Mouse (Mus musculus): ENCODE measurements at regions not wholly inside any gene's neighbourhood (a gene's known extent, or its start where the extent isn't known, plus 50 kb on each side); places are given as distances from the start of the nearest gene placed in this dataset.

DNA sequence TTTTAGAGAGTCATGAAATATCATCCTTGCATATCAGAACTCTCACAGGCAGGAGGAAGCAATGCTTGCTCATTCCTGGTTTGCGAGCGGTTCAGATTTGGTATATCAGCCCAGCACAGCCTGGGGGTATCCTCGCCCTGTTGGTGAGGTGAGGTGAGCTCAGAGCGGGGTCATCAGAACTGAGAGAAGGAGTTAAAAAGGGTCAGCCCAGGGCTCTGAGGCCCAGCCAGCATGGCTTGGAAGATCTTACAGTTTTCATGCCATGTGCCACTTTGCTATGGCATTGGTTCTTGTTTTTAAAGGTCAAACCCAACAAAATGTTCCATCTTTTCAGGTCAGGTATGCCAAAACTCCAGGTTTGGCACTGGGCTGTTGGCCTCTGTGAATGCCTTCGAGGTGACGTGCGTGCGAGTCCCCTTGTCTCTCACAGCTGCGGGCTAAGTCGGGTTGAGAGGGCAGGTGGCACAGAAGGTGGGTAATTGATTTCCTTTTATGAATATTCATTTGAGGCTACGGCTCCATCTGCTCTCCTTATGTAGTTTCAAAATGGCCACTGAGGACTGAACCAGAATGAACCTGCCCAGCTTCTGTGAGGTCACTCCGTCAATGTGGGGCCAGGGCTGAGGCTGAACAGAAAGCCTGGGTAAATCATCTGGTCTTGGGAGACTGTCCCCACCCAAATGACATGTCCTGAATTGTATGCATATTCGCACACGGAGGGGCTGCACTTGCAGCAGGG, 86.3 kb downstream of the Hhipl2 start:
- DNase-seq (ENCODE audit: low spot score in 2 of 2), result no peak

DNA sequence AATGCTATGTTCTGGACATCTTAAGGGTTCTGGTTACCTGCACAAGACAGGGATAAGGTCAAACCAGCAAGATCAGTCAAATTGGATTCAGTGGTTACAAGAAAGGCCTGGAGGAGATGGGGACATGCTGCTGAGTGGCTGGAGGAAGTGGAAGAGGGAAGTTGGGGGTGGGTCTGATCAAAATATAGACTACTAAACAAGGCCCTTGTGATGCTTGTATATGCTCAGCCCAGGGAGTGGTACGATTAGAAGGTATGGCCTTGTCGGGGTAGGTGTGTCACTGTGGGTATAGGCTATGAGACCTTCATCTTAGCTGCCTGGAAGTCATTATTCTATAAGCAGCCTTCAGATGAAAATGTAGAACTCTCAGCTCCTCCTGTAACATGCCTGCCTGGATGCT, 89.9 kb downstream of the Hhipl2 start:
- no peak for DNase-seq (ENCODE audit: low spot score in 2 of 2)

DNA sequence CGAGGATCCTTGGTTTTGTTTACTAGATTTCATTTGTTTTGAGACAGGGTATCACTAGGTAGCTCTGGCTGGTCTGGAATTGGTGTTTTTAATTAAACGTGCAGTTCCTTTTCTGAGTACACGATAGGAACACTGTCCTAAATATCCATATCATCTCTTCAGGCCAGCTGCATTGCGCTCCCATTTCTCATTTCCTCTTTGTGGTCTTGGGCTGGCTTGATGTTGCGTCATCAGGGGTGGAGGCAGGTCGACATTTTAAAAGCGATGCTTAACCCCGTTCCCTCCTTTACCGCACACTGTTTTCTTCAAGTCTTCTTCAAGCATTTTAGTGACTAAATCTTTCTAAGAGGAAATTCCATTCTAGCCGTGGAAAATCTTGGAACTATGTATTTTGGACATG, 92.7 kb downstream of the Hhipl2 start:
- DNase-seq (ENCODE audit: low spot score in 2 of 2), result no peak

DNA sequence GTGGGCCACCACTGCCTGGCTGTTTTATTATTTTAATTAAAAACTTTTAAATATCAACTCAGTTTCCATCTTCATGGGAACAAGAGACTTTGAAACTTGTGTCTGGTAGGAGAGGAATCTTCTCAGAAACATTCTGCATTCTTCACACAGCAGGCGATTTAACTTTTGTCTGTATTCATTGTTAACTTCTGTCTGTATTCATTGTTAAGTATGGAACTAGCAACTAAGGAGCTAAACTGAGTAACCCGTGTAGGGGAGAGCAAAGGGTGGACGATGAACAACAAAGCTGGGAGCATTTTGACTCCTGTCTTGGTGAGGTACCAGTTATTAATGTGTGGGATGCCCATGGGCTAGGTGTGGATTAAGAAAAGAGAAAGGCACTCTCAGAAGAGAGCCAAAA, 95.9 kb downstream of the Hhipl2 start:
- DNase-seq (ENCODE audit: low spot score in 2 of 2), result no peak

DNA sequence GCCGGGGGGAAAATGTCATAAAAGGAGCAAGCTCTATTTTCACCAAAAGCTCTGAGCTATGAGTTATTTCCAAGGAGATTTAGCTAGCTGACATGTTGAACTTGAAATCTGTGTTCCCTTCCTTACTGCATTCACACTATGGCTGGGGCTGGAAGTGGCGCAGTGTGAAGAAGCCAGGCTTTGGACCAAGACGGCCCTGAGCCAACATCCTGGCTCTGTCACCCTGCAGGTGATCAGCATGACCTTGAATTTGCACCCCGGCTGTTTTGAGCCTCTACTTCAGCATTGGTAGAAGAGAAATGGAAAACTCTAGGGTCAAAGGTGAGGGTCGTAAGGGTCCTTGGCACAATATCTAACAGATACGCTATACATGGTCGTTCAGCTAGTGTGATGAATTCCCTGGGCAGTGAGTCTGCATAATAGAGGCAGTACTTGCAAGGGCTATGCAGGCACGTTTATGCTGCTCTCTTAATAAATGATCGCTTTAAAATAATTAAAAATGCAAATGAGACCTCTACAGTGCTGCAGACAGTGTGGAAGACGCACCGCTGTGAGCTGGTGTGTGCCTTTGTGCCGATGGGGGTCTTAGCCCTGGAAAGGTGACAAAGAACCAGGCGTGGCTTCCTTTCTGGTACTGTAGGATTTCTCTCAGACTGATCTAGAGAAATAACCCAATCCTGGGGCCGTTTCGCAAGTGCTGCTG, 96.4 kb downstream of the Hhipl2 start:
- DNase-seq (ENCODE audit: low spot score in 2 of 2), result no peak

DNA sequence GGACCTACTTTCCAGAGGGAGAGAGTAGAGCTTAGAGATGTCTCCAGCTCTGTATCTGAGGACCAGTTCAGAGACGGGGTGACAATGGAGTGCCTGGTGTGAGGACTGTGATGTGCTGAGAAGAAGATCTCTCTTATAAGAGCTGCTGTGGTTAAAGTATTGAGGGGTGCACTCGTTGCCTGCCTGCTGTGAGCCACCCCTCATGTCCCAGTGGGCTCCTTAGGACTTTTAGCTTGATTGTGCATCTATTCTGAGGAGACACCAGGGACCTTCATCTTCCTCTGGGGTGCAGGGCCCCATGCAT, 96.9 kb downstream of the Hhipl2 start:
- no peak for DNase-seq (ENCODE audit: low spot score in 2 of 2)

DNA sequence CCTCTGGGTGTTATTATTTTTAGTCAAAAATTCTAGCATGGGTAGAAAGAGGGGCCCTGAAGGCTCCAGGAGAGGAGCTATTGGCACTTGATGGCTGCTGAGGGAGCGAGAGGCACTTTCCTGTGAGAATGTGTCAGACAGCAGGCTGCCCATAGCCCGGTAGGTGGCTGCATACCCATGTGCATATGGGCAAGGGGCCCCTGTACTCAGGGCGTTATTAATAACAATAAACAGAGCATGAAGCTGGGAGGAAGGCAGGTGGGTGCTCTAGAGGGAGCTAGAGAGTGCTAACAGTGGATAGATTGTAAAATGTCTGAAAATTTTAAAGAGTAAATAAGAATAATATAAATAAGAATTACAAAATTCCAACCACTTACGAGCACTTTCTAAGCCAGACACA, 98.2 kb downstream of the Hhipl2 start:
- no peak for DNase-seq (ENCODE audit: low spot score in 2 of 2)

DNA sequence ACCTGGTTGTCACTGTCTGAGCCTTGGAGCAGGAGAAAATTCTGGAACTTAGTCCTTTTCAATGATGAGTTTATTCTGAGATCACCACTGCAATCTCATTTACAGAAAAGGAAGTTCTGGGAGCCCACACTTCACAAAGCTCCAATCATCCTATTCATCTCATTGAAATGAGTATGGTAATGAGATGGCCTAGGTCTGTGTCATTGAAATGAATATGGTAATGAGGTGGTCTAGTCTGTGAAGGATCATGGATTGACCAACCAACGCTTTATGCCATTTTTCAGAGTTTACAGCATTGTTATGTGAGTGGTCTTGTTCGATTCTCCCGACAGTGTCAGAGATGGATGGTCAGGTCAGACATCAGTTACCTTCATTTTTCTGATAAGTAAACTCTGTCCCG, 99.2 kb downstream of the Hhipl2 start:
- DNase-seq (ENCODE audit: low spot score in 2 of 2), result no peak

DNA sequence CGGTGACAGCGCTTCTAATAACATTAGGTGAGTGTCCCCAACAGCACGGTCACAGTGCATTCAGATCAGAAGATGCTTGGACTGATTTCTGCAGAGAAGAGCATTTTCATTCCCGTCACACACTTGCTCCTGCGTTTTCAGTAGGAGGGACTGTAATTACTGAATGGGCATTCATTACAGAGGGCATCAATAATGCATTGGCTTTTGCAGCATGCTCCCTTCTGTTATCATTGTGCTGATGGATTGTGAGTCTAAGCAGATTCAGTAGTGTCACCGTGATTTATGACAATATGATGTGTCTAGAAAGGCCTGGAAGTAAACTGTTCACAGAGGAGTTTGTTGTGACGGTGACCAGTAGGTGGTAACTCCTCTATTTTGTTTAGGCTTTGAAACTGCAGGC, 103.6 kb downstream of the Hhipl2 start:
- DNase-seq (ENCODE audit: low spot score in 2 of 2), result no peak

DNA sequence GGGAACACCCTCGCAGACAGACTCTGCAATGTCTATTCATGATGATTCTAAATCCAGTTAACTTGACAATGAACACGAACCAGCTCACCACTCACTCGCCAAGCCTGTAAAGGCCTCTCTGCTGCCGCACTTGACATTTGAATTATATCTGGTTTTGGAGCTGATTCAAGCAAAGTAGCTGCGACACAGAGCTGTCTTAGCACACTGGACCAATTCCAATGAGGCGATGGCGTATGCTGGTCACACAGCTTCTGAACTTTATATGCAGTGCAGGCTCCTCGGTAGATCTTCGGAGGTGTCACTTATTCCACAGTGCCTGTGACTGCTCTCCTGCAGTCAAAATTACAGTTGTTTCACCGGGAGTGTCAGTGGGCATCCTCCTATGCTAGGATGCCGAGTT, 115.4 kb downstream of the Hhipl2 start:
- DNase-seq (ENCODE audit: low spot score in 2 of 2), result peak in 1 of 2 experiments; percentile 6

DNA sequence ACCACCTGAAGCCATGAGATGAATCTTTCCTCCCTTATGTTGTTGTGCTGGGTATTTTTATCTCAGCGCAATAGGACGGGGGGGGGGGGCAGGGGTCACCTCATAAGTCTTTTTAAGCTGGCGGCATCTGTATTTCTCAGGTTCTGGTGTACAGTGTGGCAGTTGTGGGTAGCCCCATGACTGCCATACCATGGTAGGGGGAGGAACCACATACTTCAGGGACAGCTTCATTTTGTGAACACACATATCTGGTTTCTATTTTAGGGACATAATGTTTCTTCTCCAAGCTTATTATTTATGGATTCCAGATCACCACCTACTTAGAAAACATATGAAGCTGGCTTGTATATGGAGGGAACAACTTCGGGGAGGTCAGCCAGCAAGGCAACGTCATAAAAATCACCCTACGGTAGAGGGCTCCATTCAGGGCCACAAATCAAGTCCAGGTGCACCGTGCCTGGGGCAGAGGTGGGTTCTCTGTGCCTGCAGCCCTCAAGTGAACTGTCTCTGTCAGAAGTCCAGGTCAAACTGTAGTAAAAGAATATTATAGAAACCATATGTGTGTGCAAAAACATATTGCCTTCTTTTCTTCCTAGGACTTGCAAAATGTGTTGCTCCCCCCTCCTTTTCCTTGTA, 130.9 kb downstream of the Hhipl2 start:
- no peak for DNase-seq (ENCODE audit: low spot score in 2 of 2)

DNA sequence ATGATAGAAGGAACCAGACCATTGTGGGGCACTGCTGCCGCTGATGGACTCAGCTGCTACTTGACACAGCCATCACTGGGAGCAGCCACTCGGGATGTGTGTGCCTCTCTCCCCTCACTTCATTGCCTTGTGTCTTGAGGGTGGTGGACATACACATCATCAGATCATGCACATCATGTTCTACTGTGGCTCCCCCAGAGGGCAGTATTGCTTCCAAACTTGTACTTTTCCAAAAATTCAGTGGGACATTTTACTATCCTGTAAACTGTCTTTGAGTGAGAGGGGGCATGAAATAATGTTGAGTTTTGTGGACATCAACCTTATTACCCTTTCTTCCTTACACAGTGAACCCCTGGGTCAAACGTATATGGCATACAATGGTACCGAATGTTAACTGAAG, 134.6 kb downstream of the Hhipl2 start:
- no peak for DNase-seq (ENCODE audit: low spot score in 2 of 2)

DNA sequence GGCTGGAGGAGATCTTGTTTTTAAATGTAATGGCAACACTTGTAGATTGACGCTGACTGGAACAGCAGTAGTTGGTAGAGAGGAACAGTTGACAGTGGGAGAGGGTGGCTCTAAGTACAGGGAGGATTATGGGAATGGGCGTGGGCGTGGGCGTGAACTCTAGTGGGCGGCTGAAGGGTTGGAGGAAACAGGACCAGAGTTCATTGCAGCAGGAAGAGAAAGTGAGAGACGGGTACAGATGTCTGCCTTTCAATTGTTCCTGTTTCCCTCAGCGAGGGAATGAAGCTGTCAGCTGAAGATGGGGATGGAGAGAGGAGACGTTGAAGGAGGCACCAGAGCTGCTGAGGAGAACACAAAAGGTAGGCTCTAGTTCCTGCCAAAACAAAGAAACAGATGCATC, 135.2 kb downstream of the Hhipl2 start:
- no peak for DNase-seq (ENCODE audit: low spot score in 2 of 2)

DNA sequence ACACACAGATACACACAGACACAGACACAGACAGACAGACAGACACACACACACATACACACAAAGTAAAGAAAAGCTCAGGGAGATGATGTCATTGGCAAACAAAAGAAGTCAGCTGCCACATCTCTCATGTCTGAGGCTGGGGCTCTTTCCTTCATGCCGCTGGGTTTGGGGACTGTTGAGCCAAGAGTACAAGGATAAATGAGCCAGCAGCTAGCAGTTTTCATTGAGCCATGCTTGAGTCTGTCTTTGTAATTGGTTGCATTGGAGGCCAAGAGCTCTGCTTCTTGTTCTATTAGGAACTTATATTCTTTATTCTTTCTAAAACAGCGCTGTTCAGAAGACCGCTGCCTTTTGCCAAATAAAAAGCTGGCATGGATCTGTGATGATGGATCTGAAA, 144.8 kb downstream of the Hhipl2 start:
- no peak for DNase-seq (ENCODE audit: low spot score in 2 of 2)

DNA sequence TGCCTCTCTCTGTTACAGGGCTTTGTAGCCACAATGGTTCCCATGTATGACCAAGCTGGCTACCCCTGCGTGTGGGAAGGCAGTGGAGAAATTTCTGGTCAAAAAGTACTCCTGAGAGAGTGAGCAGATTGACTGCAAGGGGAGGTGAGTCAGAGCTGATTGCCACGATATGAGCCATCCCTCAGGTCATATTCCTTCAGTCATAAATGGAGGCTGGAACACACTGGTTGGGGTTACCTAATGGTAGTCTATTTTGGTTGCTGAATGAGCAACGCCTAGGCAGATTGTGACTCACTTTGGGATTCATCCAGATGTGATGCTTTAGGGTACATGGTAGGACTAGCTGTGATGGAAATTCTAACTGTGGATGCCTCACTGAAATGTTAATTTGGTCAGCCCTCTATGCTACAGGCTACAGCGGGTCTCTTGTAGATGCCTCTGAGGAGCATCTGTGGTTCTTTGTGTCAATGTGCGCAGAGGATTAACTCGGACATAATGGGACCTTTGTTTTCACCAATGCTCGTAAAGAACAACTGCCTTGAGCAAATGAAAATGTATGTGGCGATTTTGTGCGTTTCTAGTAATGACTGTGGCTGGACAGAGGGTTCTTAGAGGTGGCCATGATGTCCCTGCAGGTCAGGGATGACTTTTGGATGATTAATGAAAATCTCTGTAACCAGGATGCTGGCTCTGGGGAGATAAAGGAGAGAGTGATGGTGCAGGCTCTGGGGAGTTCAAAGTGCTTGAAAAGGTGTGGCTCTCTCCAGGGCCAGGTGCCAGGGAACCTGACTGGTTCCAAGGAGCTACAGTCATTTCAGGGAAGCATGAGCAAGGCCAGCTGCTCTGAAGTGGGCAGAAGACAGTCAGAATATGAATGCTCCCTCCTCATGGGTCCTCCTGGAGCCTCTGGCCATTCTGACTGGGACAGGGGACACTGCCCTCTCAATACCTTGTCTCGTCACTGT, 155.9 kb downstream of the Hhipl2 start:
- peak in 1 of 2 experiments; percentile 8 for DNase-seq (ENCODE audit: low spot score in 2 of 2)

DNA sequence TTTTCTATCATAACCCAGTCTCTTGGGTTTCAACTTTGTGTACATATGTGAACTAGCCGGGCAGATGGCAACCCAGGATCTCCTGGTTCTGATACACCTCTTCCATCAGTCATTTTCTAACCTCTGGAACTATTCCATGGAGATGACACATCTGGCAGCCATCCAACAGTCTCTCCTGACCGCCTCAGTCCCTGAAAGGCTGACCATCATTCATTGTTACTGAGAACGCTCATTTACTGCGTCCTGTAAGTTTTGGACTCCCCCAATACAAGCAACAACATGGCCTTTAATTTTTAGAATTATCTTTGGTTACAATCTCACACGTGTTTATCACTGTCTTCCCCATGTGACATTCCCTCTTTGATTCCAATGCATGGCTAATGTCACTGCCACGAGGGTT, 166.8 kb downstream of the Hhipl2 start:
- DNase-seq (ENCODE audit: low spot score in 2 of 2), result no peak

DNA sequence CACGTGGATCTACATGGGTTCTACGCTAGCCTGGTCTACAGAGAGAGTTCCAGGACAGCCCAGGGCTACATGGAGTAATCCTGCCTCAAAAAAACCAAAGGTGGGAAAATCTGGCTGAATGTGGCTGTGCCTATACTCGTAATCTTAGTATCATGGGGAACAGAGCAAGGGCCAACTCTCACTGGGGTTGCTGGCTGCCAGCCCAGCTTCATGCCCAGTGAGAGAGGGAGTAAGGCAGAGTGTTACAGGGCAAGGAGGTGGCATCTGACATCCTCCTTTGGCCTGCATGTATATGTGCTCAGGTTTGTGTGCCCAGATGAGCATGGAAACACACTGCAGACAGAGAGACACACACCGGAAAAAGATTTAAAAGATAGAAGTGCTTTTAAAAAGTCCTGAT, 168.4 kb downstream of the Hhipl2 start:
- no peak for DNase-seq (ENCODE audit: low spot score in 2 of 2)

DNA sequence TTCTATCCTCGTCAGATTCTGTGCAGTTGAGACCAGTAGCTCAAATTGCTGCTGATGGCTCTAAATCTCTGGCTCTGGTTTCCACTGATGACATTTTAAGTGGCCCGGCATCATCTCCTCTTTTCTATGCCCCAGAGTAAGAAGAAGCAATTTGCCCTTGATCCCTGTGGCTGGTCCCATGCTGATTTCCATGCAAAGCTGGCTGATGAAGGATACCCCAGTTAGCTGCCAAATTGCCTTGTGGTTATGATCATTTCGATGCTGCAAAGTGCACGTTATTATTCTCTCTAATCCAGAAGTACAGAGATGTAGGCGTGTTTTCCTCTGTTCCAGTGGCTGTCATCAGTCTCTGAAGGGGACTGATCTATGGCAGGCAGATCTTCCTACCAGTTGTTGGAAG, 177.3 kb downstream of the Hhipl2 start:
- DNase-seq (ENCODE audit: low spot score in 2 of 2), result no peak

DNA sequence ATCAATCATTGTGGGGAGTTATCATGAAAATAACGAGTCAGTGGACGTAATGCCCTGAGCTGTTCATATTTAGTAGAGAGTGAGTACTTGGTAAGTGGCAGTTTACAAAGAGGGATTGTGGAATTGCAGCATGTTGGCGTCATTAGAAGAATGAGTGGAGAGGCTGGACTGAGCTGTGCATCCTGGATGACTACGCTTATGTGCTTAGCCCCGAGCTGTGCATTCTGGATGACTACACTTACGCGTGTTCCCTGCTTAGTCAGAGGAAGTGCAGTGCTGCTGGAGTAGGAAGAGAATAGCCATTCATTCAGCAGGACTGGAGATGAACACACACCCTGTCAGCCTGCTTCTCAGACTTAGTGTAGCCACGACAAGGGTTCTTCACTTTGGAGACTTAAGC, 182.5 kb downstream of the Hhipl2 start:
- DNase-seq (ENCODE audit: low spot score in 2 of 2), result no peak

DNA sequence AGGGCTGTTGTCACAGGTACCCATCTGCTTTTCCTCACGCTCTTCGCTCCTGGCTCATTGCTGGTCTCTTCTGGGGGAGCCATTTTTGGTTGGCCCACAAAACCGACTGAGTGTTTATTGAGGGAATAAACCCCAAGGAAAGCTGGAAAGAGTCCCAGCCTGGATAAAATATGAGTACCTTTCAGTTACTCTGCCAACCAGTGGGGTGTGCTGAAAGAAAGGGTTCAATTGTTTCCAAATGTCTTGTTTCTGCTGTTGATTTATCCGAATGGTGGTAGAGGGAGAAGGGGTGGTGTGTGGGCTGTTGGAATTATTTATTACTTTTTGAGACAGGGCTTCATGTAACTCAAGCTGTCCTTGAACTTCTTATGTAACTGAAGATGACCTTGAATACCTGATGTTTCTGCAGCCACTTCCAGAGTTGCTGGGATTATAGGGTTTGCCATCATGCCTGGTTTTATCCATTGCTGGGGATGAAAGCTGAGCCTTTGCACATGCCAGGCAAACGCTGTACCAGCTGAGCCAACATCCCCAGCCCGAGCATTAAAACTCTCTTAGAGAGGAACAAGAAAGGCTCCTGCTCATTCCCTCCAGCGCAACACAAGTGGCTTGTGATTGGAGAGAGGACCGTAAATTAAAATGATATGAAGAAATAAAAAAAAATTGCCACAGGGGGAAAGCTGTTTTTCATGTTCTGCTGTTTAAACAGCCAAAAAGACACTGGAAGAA, 194.1 kb downstream of the Hhipl2 start:
- DNase-seq (ENCODE audit: low spot score in 2 of 2), result no peak

DNA sequence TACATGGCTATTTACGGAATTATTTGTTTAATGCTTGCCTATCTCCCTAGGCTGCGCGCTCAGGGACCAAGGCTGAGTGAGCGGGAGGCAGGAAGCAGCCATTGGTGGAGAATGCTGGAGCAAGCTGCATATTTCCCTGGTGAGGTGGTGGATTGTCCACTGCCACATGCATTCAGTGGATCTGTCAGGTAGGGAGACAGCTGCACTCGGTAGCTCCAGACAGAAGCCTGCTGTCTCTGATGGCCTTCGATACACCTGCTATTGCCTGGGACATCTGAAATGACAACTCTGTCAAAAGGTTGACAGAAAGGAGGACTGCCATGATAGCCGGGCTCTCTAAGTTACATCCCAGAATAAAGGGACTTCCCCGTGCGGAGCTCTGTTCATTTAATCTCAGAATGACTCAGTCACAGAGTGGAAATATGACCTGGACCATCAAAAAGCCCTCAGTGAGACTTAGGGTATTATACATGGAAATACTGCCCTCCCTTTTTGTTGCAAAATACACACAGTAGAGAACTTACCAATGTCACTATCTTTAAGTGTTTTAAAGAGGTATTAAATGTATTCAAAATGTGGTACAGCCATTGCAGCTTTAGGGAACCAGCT, 201.5 kb downstream of the Hhipl2 start:
- no peak for DNase-seq (ENCODE audit: low spot score in 2 of 2)
